Mouse (Mus musculus): ENCODE data around the gene Vmn2r120. TPM values are rescaled to one million over a fixed set of nuclear protein-coding genes. Genes with fewer than 3 reads are reported as not detected.
"Not testable (repeated sequence)": the region's sequence is repeated elsewhere in the genome, so short reads cannot be mapped to it uniquely, and the experiment has no call there.

The Vmn2r120 gene
- not detected in 2 replicates for polyA plus RNA-seq (2014; fragmentation: Nextera tagmentation; extraction: Ambion mirVana)

GRCm38 (mm10) chr17:57545405-57545804 is at the start of gene Vmn2r120:
TSS of gene Vmn2r120 (minus strand) at chr17:57545505.
- Histone ChIP-seq H3K4me3 (ENCODE audit: low read depth, low read length) (no peak within 1 kb of the TSS), H3K4me2 (ENCODE audit: low read depth, low read length) (no peak within 1 kb of the TSS), H3K9me3 (replicated peaks; ENCODE audit: control insufficient read depth, low read length) (no peaks in the 10 kb centered on the region), H3K27me3 (ENCODE audit: control insufficient read depth, insufficient read depth, low read length) (no peaks in the 10 kb centered on the region), H3K4me1 (ENCODE audit: control insufficient read depth, insufficient read depth, low read length) (no peaks in the 10 kb centered on the region), H3K9ac (replicated peaks; ENCODE audit: low read length) (no peak within 1 kb of the TSS), H3K27ac (replicated peaks; ENCODE audit: low read depth, low read length) (no peak within 1 kb of the TSS), H3K36me3 (replicated peaks; ENCODE audit: control insufficient read depth, insufficient read depth, low read depth, low read length) (no peaks in the 10 kb centered on the region)
- DNase-seq (ENCODE audit: low spot score): no peak
- no peak for ATAC-seq (replicated peaks; ENCODE audit: insufficient number of reproducible peaks, low FRiP score, low TSS enrichment, low read depth)
- 85% methylated on average over 1 of the region's 1 CpGs for WGBS

- not testable (repeated sequence) for ATAC-seq (replicated peaks; ENCODE audit: insufficient number of reproducible peaks, low FRiP score, low TSS enrichment, low read depth); H3K27ac ChIP-seq (replicated peaks; ENCODE audit: low read depth, low read length); H3K9ac ChIP-seq (replicated peaks; ENCODE audit: low read length); H3K9me3 ChIP-seq (replicated peaks; ENCODE audit: control insufficient read depth, low read length); H3K4me3 ChIP-seq (ENCODE audit: low read depth, low read length); H3K27me3 ChIP-seq (ENCODE audit: control insufficient read depth, insufficient read depth, low read length); H3K4me2 ChIP-seq (ENCODE audit: low read depth, low read length); DNase-seq (ENCODE audit: low spot score); H3K4me1 ChIP-seq (ENCODE audit: control insufficient read depth, insufficient read depth, low read length); H3K36me3 ChIP-seq (replicated peaks; ENCODE audit: control insufficient read depth, insufficient read depth, low read depth, low read length)
- WGBS: 90% methylated on average over 6 of the region's 6 CpGs
Observed at GRCm38 (mm10) chr17:57587273-57587672, 42.0 kb upstream of the Vmn2r120 start.

GRCm38 (mm10) chr17:57574075-57574705 is 28.9 kb upstream of the Vmn2r120 start:
- Histone ChIP-seq H3K9ac (replicated peaks; ENCODE audit: low read length) (no peak overlapping the region), H3K36me3 (replicated peaks; ENCODE audit: control insufficient read depth, insufficient read depth, low read depth, low read length) (no peaks in the 10 kb centered on the region), H3K27ac (replicated peaks; ENCODE audit: low read depth, low read length) (no peak overlapping the region), H3K4me1 (ENCODE audit: control insufficient read depth, insufficient read depth, low read length) (no peaks in the 10 kb centered on the region), H3K9me3 (replicated peaks; ENCODE audit: control insufficient read depth, low read length) (no peaks in the 10 kb centered on the region), H3K4me2 (ENCODE audit: low read depth, low read length) (no peak overlapping the region), H3K27me3 (ENCODE audit: control insufficient read depth, insufficient read depth, low read length) (no peaks in the 10 kb centered on the region), H3K4me3 (ENCODE audit: low read depth, low read length) (no peak overlapping the region)
- no peak for DNase-seq (ENCODE audit: low spot score)
- 73% methylated on average over 16 of the region's 16 CpGs for WGBS
- no peak for ATAC-seq (replicated peaks; ENCODE audit: insufficient number of reproducible peaks, low FRiP score, low TSS enrichment, low read depth)

Other genes starting within 250 kb of the Vmn2r120 start
- gene Adgre1, start 186.8 kb downstream of the Vmn2r120 start, polyA plus RNA-seq (2014; fragmentation: Nextera tagmentation; extraction: Ambion mirVana): 4.3 and 5.2 TPM in 2 replicates
- not detected in 2 replicates for gene Gm21834, start 196.7 kb upstream of the Vmn2r120 start, polyA plus RNA-seq (2014; fragmentation: Nextera tagmentation; extraction: Ambion mirVana)
- gene Cntnap5c, start 224.1 kb upstream of the Vmn2r120 start, polyA plus RNA-seq (2014; fragmentation: Nextera tagmentation; extraction: Ambion mirVana): 0.10 TPM in 1 of 2 replicates, not detected in the other

All from embryonic facial prominence, embryonic 11.5 days (tissue).